Mouse (Mus musculus) small intestine, adult 2 months (tissue): ENCODE measurements around the gene Sphk2.

Experiments
- CTCF ChIP-seq: fragments of 200-500 bp; IDR thresholded peaks from 2 replicates; pipeline ENCODE4 v1.5.1; 2012; ENCODE audit warnings: low read depth, mild to moderate bottlenecking, control low read depth, inconsistent platforms, low read length, moderate library complexity, mixed read lengths; ENCODE audit not compliant: insufficient replicate concordance, insufficient read length; ENCODE audit errors: extremely low read depth
- POLR2A ChIP-seq: fragments of 200-500 bp; IDR thresholded peaks from 2 replicates; pipeline ENCODE4 v1.6.1; 2012; ENCODE audit warnings: low read depth, mild to moderate bottlenecking, control low read depth, inconsistent platforms, low read length, moderate library complexity

DNA sequence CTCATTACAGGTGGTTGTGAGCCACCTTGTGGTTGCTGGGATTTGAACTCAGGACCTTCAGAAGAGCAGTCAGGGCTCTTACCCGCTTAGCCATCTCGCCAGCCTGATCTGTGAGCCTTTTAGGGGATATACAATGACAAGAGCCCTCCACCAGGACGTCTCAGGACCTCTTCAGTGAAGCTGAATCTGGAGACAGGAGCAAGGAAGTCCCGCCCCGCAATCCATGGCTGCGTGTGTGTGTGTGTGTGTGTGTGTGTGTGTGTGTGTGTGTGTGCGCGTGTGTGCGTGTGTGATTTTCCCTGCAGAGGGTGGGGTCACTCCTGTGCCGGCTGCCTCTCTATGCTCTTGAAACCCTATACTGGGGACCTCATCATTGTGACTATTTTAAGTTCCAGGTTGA is 22.0 kb upstream of the Sphk2 start:
- no peak for TF ChIP-seq CTCF
- no peak for TF ChIP-seq POLR2A
